Mouse (Mus musculus) midbrain, embryonic 10.5 days (tissue): ENCODE measurements around the gene Alkbh1. TPM values are rescaled to one million over a fixed set of nuclear protein-coding genes. Genes with fewer than 3 reads are reported as not detected.
A peak's percentile ranks its signal among the peaks of the same experiment; 100 is the strongest.

Experiments used
- DNase-seq: peaks from one replicate; pipeline ENCODE4 v3.0.0-alpha.2; 2017; ENCODE audit warnings: low spot score
- H3K27ac ChIP-seq: fragments of 300-500 bp; sonication (generic); replicated peaks from 2 replicates; pipeline ENCODE4 v1.5.1; 2016; ENCODE audit warnings: mild to moderate bottlenecking
- H3K27me3 ChIP-seq: fragments of 300-500 bp; sonication (generic); 2 replicates; pipeline ENCODE4 v1.6.1; 2016; ENCODE audit warnings: low read depth, mild to moderate bottlenecking; ENCODE audit not compliant: poor library complexity, severe bottlenecking
- H3K36me3 ChIP-seq: fragments of 300-500 bp; sonication (generic); 2 replicates; pipeline ENCODE4 v1.6.1; 2016; ENCODE audit warnings: mild to moderate bottlenecking, moderate library complexity
- H3K4me1 ChIP-seq: fragments of 300-500 bp; sonication (generic); 2 replicates; pipeline ENCODE4 v1.6.1; 2016
- H3K4me3 ChIP-seq: fragments of 300-500 bp; sonication (generic); 2 replicates; pipeline ENCODE4 v1.5.1; 2016; ENCODE audit warnings: mild to moderate bottlenecking, moderate library complexity
- H3K9me3 ChIP-seq: fragments of 300-500 bp; sonication (generic); replicated peaks from 2 replicates; pipeline ENCODE4 v1.6.1; 2016; ENCODE audit warnings: mild to moderate bottlenecking
- WGBS: fragments of 180-500 bp; shearing (Covaris S2); methylation state at CpG from one replicate; pipeline ENCODE4 v1.1.7; 2016; 5-methylcytosine and 5-hydroxymethylcytosine counted together
- microRNA-seq: library from miRNA; unstranded; fragments of <30 nt; microRNA quantifications from one replicate; pipeline ENCODE4, GENCODE M21; 2017
- polyA plus RNA-seq: library from polyadenylated mRNA; unstranded; fragments of >200 nt; fragmentation: Nextera tagmentation; extraction: Ambion mirVana; gene quantifications from 2 replicates; pipeline ENCODE4 v1.2.1, GENCODE M21; 2016

Gene Alkbh1
- polyA plus RNA-seq, 1 experiment from 2014 or later: 64.2 TPM

DNA sequence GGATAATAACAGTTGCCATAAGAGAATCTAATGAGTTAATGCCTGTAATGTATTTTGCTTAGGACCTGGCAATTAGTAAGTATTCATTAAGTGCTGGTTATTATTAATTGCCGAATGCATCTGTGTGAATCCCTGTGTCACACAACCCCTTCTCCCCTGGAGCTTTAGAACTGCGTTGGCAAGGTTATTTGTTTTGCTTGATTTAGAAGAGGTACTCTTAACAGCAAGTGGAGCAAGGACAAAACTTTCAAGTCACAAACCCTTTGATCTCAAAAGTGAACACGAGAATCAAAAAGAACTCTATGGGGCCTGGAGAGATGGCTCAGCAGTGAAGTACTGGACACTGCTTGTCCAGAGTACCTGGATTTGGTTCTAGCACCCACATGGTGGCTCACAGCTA, 54.6 kb downstream of the Alkbh1 start:
- WGBS: 79% methylated on average over 3 of the region's 3 CpGs
- no peaks in the 10 kb centered on the region for H3K9me3 ChIP-seq
- H3K4me1 ChIP-seq: peaks cover 18% of the 10 kb centered on the region
- H3K4me3 ChIP-seq: peak overlapping the region; percentile 97
- no peaks in the 10 kb centered on the region for H3K36me3 ChIP-seq
- H3K27me3 ChIP-seq: no peaks in the 10 kb centered on the region
- DNase-seq: no peak
- no peak overlapping the region for H3K27ac ChIP-seq

DNA sequence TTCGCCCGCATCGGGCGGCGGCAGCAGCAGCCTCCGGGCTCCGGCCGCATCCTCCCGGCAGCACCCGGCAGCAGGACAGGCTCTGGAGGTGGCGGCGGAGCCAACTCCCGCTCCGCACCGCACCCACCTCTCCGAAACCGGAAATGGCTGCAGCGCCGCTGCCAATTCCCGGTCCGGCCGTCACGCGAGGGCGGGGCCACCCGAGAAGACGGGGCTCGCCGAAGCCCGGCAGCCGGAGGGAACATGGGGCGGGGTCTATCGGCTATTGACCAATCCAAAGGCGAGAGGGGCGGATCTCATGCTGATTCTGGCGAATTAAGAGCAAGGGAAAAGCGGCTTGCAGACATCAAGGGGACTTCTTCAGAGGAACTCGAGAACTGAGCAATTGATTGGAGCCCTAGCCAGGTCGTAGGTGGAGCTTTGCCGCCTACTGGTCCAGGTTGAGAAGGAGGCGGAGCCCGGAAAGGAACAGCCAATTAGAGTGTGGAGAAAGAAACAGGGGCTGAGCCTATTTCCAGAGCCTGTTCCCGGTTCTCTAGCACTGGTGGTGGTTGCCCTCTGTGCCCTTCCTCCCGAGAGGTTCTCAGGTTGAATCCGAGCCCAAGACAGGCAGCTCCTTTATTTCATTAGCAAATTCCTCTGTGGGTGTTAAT, 55.6 kb downstream of the Alkbh1 start, which contains the start of gene Sptlc2:
TSS of gene Sptlc2 (minus strand) at position 234 of the 653 bp plus-strand sequence.
- WGBS: under 1% methylated on average over 45 of the region's 45 CpGs
- DNase-seq: peak; percentile 99
- peak within 1 kb of the TSS; percentile 97 for H3K4me3 ChIP-seq
- no peaks in the 10 kb centered on the region for H3K9me3 ChIP-seq
- H3K27me3 ChIP-seq: no peaks in the 10 kb centered on the region
- peak within 1 kb of the TSS; percentile 89 for H3K27ac ChIP-seq
- H3K36me3 ChIP-seq: no peaks in the 10 kb centered on the region
- H3K4me1 ChIP-seq: peaks cover 18% of the 10 kb centered on the region

DNA sequence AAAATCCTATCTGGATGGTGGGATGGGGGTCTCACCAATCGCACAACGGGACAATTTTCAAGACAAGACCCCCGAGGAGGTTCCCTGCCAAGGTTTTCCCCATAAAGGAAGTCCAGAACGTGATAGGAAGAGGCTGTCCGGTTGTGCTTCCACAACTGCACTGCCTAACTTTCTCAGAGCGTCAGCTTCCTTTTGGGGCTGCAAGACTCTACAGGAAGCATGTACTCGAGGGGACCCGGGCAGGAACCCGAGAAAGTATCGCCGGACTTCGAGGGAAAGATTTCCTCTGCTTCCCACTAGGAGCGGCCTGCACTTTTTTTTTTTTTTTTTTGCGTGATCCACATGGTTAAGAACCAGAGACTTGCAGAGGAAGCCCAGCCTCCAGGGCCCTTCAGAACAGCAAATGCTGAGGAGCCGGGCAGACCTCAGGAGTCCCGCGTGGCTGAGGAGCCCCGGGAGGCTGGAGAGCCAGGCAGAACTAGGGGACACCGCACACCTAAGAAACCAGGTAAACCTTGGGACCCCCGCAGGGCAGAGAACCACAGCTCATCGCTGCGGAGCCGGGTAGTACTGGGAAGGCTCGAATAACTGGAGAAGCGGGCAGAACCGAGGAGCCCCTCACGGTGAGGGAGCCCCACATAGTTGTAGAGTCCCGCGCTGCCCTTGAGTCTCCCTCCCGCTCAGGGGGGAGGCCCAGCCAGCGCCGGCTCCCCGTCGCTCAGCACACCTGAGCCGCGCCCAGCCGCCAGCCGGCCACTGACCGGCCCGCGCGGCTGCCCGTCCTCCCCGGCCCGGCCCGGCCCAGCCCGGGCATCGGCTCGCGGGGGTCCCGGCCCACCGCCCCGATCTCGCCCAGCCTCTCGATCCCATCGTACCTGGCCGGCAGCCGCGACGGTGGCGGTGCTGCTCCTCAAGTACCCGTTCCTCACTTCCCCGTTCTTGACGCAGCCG, 56.4 kb downstream of the Alkbh1 start:
- H3K9me3 ChIP-seq: no peaks in the 10 kb centered on the region
- 1% methylated on average over 62 of the region's 65 CpGs for WGBS
- H3K36me3 ChIP-seq: no peaks in the 10 kb centered on the region
- peaks cover 18% of the 10 kb centered on the region for H3K4me1 ChIP-seq
- peak overlapping the region; percentile 97 for H3K4me3 ChIP-seq
- DNase-seq: peak; percentile 29
- no peaks in the 10 kb centered on the region for H3K27me3 ChIP-seq
- peak overlapping the region; percentile 89 for H3K27ac ChIP-seq

DNA sequence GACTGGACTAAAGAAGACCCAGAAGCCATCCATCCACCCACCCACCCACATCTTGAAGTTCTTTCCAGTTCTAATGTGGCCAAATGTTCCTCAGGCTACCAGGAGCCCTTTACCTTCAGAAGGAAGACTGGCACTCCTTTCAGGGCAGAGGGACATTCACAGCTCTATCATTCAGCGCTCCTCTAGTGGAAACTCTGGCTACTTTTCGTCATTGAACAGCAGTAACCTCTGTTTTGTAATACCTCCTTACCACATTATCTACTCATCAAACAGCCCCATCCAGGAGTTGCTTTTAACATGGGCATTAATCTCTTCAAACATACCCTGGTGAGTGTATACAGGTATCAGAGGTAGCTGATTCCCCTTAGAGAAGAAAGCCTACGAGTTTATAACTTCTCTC, 58.8 kb downstream of the Alkbh1 start:
- WGBS: 89% methylated on average over 3 of the region's 3 CpGs
- no peaks in the 10 kb centered on the region for H3K9me3 ChIP-seq
- no peaks in the 10 kb centered on the region for H3K36me3 ChIP-seq
- DNase-seq: no peak
- no peaks in the 10 kb centered on the region for H3K27me3 ChIP-seq
- no peak overlapping the region for H3K27ac ChIP-seq
- peaks cover 18% of the 10 kb centered on the region for H3K4me1 ChIP-seq
- H3K4me3 ChIP-seq: no peak overlapping the region

DNA sequence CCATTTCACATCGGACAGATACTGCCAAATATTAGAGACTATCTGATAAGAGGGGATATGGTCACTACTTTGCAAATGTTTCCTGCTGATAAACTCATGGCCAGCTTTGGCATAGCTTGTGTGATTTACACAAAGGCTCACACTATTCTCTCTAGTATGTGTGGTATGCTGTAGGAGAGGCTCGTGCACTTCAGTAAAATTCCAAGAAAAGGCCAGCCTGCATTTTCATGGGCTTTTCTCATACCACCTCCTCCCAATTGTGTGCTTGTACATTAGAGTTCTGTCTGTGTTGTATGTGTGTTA, 62.5 kb downstream of the Alkbh1 start:
- Histone ChIP-seq H3K4me1 (peaks cover 6% of the 10 kb centered on the region), H3K4me3 (no peak overlapping the region), H3K27ac (no peak overlapping the region), H3K27me3 (no peaks in the 10 kb centered on the region), H3K9me3 (no peaks in the 10 kb centered on the region), H3K36me3 (no peaks in the 10 kb centered on the region)
- no peak for DNase-seq
- WGBS: 90% methylated on average over 2 of the region's 2 CpGs

DNA sequence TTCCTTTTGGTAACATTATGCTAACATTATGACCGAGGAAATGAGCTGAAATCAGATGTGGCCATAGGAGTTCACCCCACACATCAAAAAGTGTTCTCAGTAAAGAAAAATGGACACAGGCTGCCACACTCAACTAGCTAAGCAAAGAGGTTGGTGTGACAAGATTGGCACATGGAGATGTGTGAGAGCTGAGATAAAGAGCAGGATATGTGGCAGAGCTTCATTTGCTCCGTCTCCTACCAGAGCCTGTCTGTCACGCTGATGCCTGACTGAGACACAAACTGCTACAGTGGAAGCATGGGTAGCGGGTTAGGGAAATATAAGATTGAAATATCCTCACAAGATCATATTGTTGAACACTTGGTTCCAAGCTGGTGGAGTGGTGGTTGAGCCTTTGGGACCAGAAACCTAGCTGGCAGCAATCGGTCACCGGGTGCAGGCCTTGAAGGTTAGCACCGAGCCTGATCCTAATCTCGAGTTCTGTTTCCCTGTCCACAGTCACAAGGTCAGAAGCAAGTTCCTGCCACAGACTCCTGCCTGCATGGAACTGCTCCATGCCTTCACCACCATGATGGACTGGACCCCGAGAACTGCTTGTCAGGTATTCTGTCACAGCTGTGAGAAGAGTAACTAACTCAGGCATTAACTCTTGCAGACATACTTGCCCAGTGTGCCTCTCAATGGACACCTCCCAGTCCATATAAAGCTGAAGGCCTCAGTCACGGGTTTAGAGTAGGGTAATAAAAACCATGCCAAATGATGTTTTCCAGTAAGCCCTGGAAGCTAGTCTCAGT, 63.0 kb downstream of the Alkbh1 start:
- WGBS: 92% methylated on average over 10 of the region's 10 CpGs
- H3K4me1 ChIP-seq: 0 out of 2 replicates have a peak, but pooled peaks cover under 1% of the 10 kb centered on the region

DNA sequence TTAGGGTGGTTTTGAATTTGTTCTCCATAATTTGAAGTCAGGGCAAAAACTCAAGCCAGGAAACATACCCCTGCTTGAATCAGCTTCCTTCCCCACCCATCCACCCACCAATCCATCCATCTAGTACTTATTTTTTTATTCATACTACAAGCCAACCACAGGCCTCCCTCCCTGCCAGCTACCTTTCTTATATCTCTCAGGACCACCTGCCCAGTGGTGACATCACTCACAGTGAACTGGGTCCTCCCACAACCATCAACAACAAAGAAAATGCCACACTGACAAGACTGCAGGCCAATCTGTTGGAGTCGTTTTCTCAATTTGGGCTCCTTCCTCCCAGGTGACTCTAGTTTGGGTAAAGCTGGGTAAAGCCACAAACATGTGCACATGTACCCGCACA, 64.3 kb downstream of the Alkbh1 start:
- Histone ChIP-seq H3K4me1 (no peaks in the 10 kb centered on the region), H3K27me3 (no peaks in the 10 kb centered on the region), H3K4me3 (no peak overlapping the region), H3K27ac (no peak overlapping the region), H3K36me3 (no peaks in the 10 kb centered on the region), H3K9me3 (no peaks in the 10 kb centered on the region)
- DNase-seq: no peak
- 86% methylated on average over 2 of the region's 2 CpGs for WGBS

More for the DNA sequence above, 63.0 kb downstream of the Alkbh1 start:
- Histone ChIP-seq H3K27ac (no peak overlapping the region), H3K9me3 (no peaks in the 10 kb centered on the region), H3K36me3 (no peaks in the 10 kb centered on the region), H3K27me3 (no peaks in the 10 kb centered on the region), H3K4me3 (no peak overlapping the region)
- no peak for DNase-seq

Small RNAs within 50 kb of the gene (microRNA-seq; reads per million reads assigned to microRNA genes)
- gene Mir3068: 18.9 reads per million, percentile 30 among the genes with 10 or more reads in this experiment

Other genes starting within 250 kb of the Alkbh1 start
- gene Samd15, start 244.3 kb downstream of the Alkbh1 start, polyA plus RNA-seq: 0.66 and 1.4 TPM in 2 replicates
- 2.7 and 3.7 TPM in 2 replicates for gene Tmed8, start 243.6 kb downstream of the Alkbh1 start, polyA plus RNA-seq
- gene Noxred1, start 205.3 kb downstream of the Alkbh1 start, polyA plus RNA-seq: 0.82 and 0.83 TPM in 2 replicates
- gene Vipas39, start 177.8 kb downstream of the Alkbh1 start, polyA plus RNA-seq: 54.8 and 59.6 TPM in 2 replicates
- 243 and 272 TPM in 2 replicates for gene Ahsa1, start 177.5 kb downstream of the Alkbh1 start, polyA plus RNA-seq
- 0.99 and 1.4 TPM in 2 replicates for gene Ism2, start 144.3 kb downstream of the Alkbh1 start, polyA plus RNA-seq
- gene Sptlc2, start 55.7 kb downstream of the Alkbh1 start, polyA plus RNA-seq: 50.9 and 57.6 TPM in 2 replicates
- 283 and 318 TPM in 2 replicates for gene Slirp, start 121 bp downstream of the Alkbh1 start, polyA plus RNA-seq
- gene Snw1, start 28.3 kb upstream of the Alkbh1 start, polyA plus RNA-seq: 159 and 161 TPM in 2 replicates
- not detected in 2 replicates for gene Gm5788, start 50.7 kb upstream of the Alkbh1 start, polyA plus RNA-seq
- gene Gm8300, start 70.3 kb upstream of the Alkbh1 start, polyA plus RNA-seq: not detected in 2 replicates
- gene Oog1, start 158.7 kb upstream of the Alkbh1 start, polyA plus RNA-seq: not detected in 2 replicates
- not detected in 2 replicates for gene Gm4027, start 174.9 kb upstream of the Alkbh1 start, polyA plus RNA-seq
- not detected in 2 replicates for gene Gm16381, start 200.6 kb upstream of the Alkbh1 start, polyA plus RNA-seq